8 mouse cellular contexts compared by ENCODE assay signal in genomic region chr4:116557306-116558121, GRCm38 (mm10). TPM values are rescaled to one million over a fixed set of nuclear protein-coding genes. Genes with fewer than 3 reads are reported as not detected.
DNase-seq lines count a peak whose midpoint lies in the region; ATAC-seq and TF ChIP-seq lines count a peak whose summit lies in the region.

Gpbp1l1 (plus strand) TSS chr4:116557658.

- intact Hi-C loops in heart, adult 2 months (cut with DNase I), result loop anchor here (5.0 to 10.0 kb wide), 5 partner anchors 40 to 435 kb away; partner anchors contain the start of genes Ccdc17, Ipp, Mast2 and Urod

- peak within 1 kb of the TSS; percentile 93 for H3K27ac ChIP-seq in embryonic facial prominence, embryonic 13.5 days
- peak within 1 kb of the TSS; percentile 95 for H3K27ac ChIP-seq in heart, adult 2 months
- peak within 1 kb of the TSS; percentile 94 for H3K27ac ChIP-seq in limb, embryonic 13.5 days
- H3K27ac ChIP-seq in midbrain, embryonic 16.5 days (ENCODE audit: low read length), result peak within 1 kb of the TSS; percentile 89

- TF ChIP-seq POLR2A in heart, adult 2 months (IDR thresholded peaks at IDR 0.05; ENCODE audit: insufficient read depth, low read depth, low read length), result peak; percentile 90

- DNase-seq in 3134 (ENCODE audit: extremely low read depth, insufficient read length, low spot score), result peak; percentile 97
- peak; percentile 99 for DNase-seq in adrenal gland, postnatal 36 days
- DNase-seq in heart, adult 2 months, result peak; percentile 99
- peak; percentile 97 to 98 for DNase-seq in kidney, adult 8-10 months
- DNase-seq in spleen, postnatal 10 days (ENCODE audit: low spot score in 2 of 2), result peak; percentile 97 to 98

- TF ChIP-seq CTCF in heart, adult 2 months (IDR thresholded peaks at IDR 0.05), result peak; percentile 55

- H3K4me3 ChIP-seq in embryonic facial prominence, embryonic 13.5 days, result peak within 1 kb of the TSS; percentile 91
- H3K4me3 ChIP-seq in heart, adult 2 months, result peak within 1 kb of the TSS; percentile 96
- H3K4me3 ChIP-seq in limb, embryonic 13.5 days, result peak within 1 kb of the TSS; percentile 91
- peak within 1 kb of the TSS; percentile 54 for H3K4me3 ChIP-seq in midbrain, embryonic 16.5 days (ENCODE audit: low read depth, low read length)

- H3K4me1 ChIP-seq in embryonic facial prominence, embryonic 13.5 days, result 0 out of 2 replicates have a peak, but pooled peaks cover 3% of the 10 kb centered on the region
- H3K4me1 ChIP-seq in heart, adult 2 months (ENCODE audit: control insufficient read depth, insufficient read depth, low read length), result peaks cover 1% of the 10 kb centered on the region; the same call in 1 of the 2 replicates
- H3K4me1 ChIP-seq in limb, embryonic 13.5 days, result peaks cover 29% of the 10 kb centered on the region
- H3K4me1 ChIP-seq in midbrain, embryonic 16.5 days (ENCODE audit: control insufficient read depth, insufficient read depth, low read length), result peaks cover 22% of the 10 kb centered on the region

- peak within 1 kb of the TSS; percentile 94 for H3K9ac ChIP-seq in embryonic facial prominence, embryonic 13.5 days
- H3K9ac ChIP-seq in heart, adult 2 months (ENCODE audit: low read depth, low read length), result peak within 1 kb of the TSS; percentile 97
- peak within 1 kb of the TSS; percentile 86 for H3K9ac ChIP-seq in limb, embryonic 13.5 days
- peak within 1 kb of the TSS; percentile 76 for H3K9ac ChIP-seq in midbrain, embryonic 16.5 days (ENCODE audit: low read depth, low read length)

- peak; percentile 94 for ATAC-seq in embryonic facial prominence, embryonic 13.5 days (ENCODE audit: insufficient number of reproducible peaks, insufficient read depth, low FRiP score, low TSS enrichment, low read depth)
- ATAC-seq in limb, embryonic 13.5 days (ENCODE audit: low FRiP score, low read depth), result peak; percentile 94
- peak; percentile 97 for ATAC-seq in midbrain, embryonic 16.5 days

- H3K4me2 ChIP-seq in embryonic facial prominence, embryonic 13.5 days, result peak within 1 kb of the TSS; percentile 81
- H3K4me2 ChIP-seq in limb, embryonic 13.5 days (replicated peaks), result peak within 1 kb of the TSS; percentile 74
- peak within 1 kb of the TSS; percentile 80 for H3K4me2 ChIP-seq in midbrain, embryonic 16.5 days (ENCODE audit: low read length)

- H3K27me3 ChIP-seq in embryonic facial prominence, embryonic 13.5 days, result no peaks in the 10 kb centered on the region
- no peaks in the 10 kb centered on the region for H3K27me3 ChIP-seq in heart, adult 2 months (ENCODE audit: control insufficient read depth, insufficient read depth, low read length)
- H3K27me3 ChIP-seq in limb, embryonic 13.5 days, result no peaks in the 10 kb centered on the region
- no peaks in the 10 kb centered on the region for H3K27me3 ChIP-seq in midbrain, embryonic 16.5 days (ENCODE audit: control insufficient read depth, insufficient read depth, low read depth, low read length)

- peaks cover 6% of the 10 kb centered on the region for H3K79me2 ChIP-seq in heart, adult 2 months (replicated peaks; ENCODE audit: control insufficient read depth, insufficient read depth, low read length)

- WGBS in embryonic facial prominence, embryonic 13.5 days, result under 1% methylated on average over 78 of the region's 78 CpGs
- under 1% methylated on average over 78 of the region's 78 CpGs for WGBS in heart, adult 2 months
- under 1% methylated on average over 78 of the region's 78 CpGs for WGBS in limb, embryonic 13.5 days
- under 1% methylated on average over 74 of the region's 78 CpGs for WGBS in midbrain, embryonic 16.5 days

- no peak for TF ChIP-seq EP300 in heart, adult 2 months (IDR thresholded peaks at IDR 0.05; ENCODE audit: insufficient read depth, low read depth, low read length)

- peaks cover 13% of the 10 kb centered on the region for H3K36me3 ChIP-seq in embryonic facial prominence, embryonic 13.5 days
- peaks cover 17% of the 10 kb centered on the region for H3K36me3 ChIP-seq in heart, adult 2 months (ENCODE audit: control insufficient read depth, insufficient read depth, low read length)
- H3K36me3 ChIP-seq in limb, embryonic 13.5 days, result peaks cover 24% of the 10 kb centered on the region
- 0 out of 2 replicates have a peak, but pooled peaks cover 2% of the 10 kb centered on the region for H3K36me3 ChIP-seq in midbrain, embryonic 16.5 days (ENCODE audit: control insufficient read depth, insufficient read depth, low read length)

- no peaks in the 10 kb centered on the region for H3K9me3 ChIP-seq in embryonic facial prominence, embryonic 13.5 days
- no peaks in the 10 kb centered on the region for H3K9me3 ChIP-seq in limb, embryonic 13.5 days
- H3K9me3 ChIP-seq in midbrain, embryonic 16.5 days (replicated peaks; ENCODE audit: control insufficient read depth, low read length, poor library complexity, severe bottlenecking), result no peaks in the 10 kb centered on the region

RNA-seq across cellular contexts. Expression of gene Gpbp1l1, which starts in this region (rescaled TPM):
- total RNA-seq in adrenal gland, postnatal 36 days (2021), result 10 to 100 TPM; 64.9 to 85.9 TPM
- polyA plus RNA-seq in embryonic facial prominence, embryonic 13.5 days (2015; fragmentation: Nextera tagmentation; extraction: Ambion mirVana), result 37.5 and 40.1 TPM in 2 replicates
- 10 to 100 TPM; 57.9 to 65.9 TPM for total RNA-seq in heart, adult 2 months (2021)
- 37.7 and 55.3 TPM in 2 replicates for polyA plus RNA-seq in heart, adult 2 months (2012; rRNA removed)
- 32.1 and 34.8 TPM in 2 replicates for polyA plus RNA-seq in limb, embryonic 13.5 days (2015; fragmentation: Nextera tagmentation; extraction: Ambion mirVana)
- polyA plus RNA-seq in midbrain, embryonic 16.5 days (2015; fragmentation: Nextera tagmentation; extraction: Ambion mirVana), result 16.3 and 17.6 TPM in 2 replicates

Comparison
In these comparisons a context has a peak if more than half of its experiments do, and no peak if none do; other contexts are left out.
1. Peak in every context shown above with its lines: DNase-seq, ATAC-seq, H3K4me3 ChIP-seq and H3K27ac ChIP-seq.